Mouse (Mus musculus) testis, adult 2 months (tissue): ENCODE results near the gene Gstt4.

Experiments
- CTCF ChIP-seq: fragments of 200-500 bp; IDR thresholded peaks from 2 replicates; pipeline ENCODE4 v1.5.1; 2012; ENCODE audit warnings: low read depth, mild to moderate bottlenecking, inconsistent platforms, low read length, moderate library complexity; ENCODE audit not compliant: control insufficient read depth, insufficient read depth, insufficient replicate concordance
- POLR2A ChIP-seq: fragments of 200-500 bp; IDR thresholded peaks from 2 replicates; pipeline ENCODE4 v1.6.1; 2012; ENCODE audit warnings: low read depth, mild to moderate bottlenecking, inconsistent platforms, low read length, moderate library complexity; ENCODE audit not compliant: control insufficient read depth

GRCm38 (mm10) chr10:75789841-75790240, 32.5 kb downstream of the Gstt4 start:
- TF ChIP-seq CTCF = no peak
- no peak for TF ChIP-seq POLR2A
